Mouse (Mus musculus) heart, adult 2 months (tissue): ENCODE results near the gene Hbb-bh1.

ENCODE experiments used
- CTCF ChIP-seq: fragments of 200-600 bp; IDR thresholded peaks from 2 replicates; pipeline ENCODE4 v1.8.1; 2022; ENCODE audit warnings: antibody characterized with exemption, mild to moderate bottlenecking, moderate library complexity
- EP300 ChIP-seq: fragments of 200-500 bp; IDR thresholded peaks from 2 replicates; pipeline ENCODE4 v1.6.1; 2011; ENCODE audit warnings: low read depth, low read length, control low read depth; ENCODE audit not compliant: insufficient read depth

- TF ChIP-seq EP300, result no peak
- TF ChIP-seq CTCF, result no peak
These were observed 2.7 kb downstream of the Hbb-bh1 start, which contains the start of gene Hbb-bh2 for GRCm38 (mm10) chr7:103840268-103840667.
